Mouse (Mus musculus): Measurements from ENCODE around the gene Zar1. TPM values are rescaled to one million over a fixed set of nuclear protein-coding genes. Genes with fewer than 3 reads are reported as not detected.
A peak's percentile ranks its signal among the peaks of the same experiment; 100 is the strongest.
"Not testable (repeated sequence)": the region's sequence is repeated elsewhere in the genome, so short reads cannot be mapped to it uniquely, and the experiment has no call there.

Gene Zar1
- total and polyA plus RNA-seq, 3 experiments = not detected

DNA sequence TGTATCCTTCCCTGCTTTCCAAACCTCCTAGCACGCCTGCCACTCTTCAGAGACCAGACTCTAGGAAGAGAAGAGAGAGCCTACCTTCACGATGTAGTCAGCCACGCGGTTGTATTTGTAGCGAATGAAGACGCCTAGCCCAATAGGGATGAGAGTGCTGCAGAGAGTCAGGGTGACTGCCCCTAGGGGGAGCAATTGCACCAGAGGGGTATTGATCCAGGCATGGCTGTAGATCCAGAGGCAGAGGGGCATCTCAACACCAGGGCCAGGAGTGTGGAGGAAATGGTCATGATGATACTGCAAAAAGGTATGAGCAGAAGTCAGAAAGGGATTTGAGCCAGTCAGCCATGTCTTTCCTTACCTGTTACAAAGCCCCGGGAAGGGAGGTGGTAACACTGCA, 5.1 kb upstream of the Zar1 start:
- H3K27ac ChIP-seq (ENCODE audit: insufficient read depth, low read depth); H3K9me3 ChIP-seq (replicated peaks; ENCODE audit: low read length); H3K4me1 ChIP-seq (ENCODE audit: control insufficient read depth in 1 of 2, insufficient read depth in 2 of 2); H3K79me2 ChIP-seq (replicated peaks; ENCODE audit: control insufficient read depth, extremely low read depth, insufficient read depth, poor library complexity, severe bottlenecking); H3K4me3 ChIP-seq (replicated peaks in 1 of 3; ENCODE audit: low read depth in 2 of 3, low read length in 2 of 3, poor library complexity in 1 of 3); in situ Hi-C loops (cut with MboI; ENCODE audit: low pct_ligation_motif_present, low pct_unique_long_range_greater_than_20kb, low sequenced_read_pairs); dilution Hi-C loops (cut with MboI; ENCODE audit: extremely low pct_ligation_motif_present, extremely low pct_unique_long_range_greater_than_20kb, low sequenced_read_pairs); H3K27me3 ChIP-seq (replicated peaks); H3K36me3 ChIP-seq (replicated peaks in 1 of 2; ENCODE audit: control insufficient read depth in 1 of 2, insufficient read depth in 1 of 2, low read length in 1 of 2); H3K9ac ChIP-seq (ENCODE audit: insufficient read depth, low read depth); H3K4me2 ChIP-seq (ENCODE audit: insufficient read depth, low read depth, poor library complexity, severe bottlenecking): not testable (repeated sequence)
- peak; percentile 10; the same call in 1 of the 2 replicates for TF ChIP-seq RAD21 (IDR thresholded peaks at IDR 0.05; ENCODE audit: low read depth, low read length)
- TF ChIP-seq CTCF (conservative IDR thresholded peaks at IDR 0.05 in 1 of 2, IDR thresholded peaks at IDR 0.05 in 1 of 2; ENCODE audit: low read depth in 2 of 2, low read length in 2 of 2) = peak in 1 of 2 experiments; percentile 51; a peak in 2 of 4 replicates
- DNase-seq (ENCODE audit: extremely low read depth) = peak; percentile 2

DNA sequence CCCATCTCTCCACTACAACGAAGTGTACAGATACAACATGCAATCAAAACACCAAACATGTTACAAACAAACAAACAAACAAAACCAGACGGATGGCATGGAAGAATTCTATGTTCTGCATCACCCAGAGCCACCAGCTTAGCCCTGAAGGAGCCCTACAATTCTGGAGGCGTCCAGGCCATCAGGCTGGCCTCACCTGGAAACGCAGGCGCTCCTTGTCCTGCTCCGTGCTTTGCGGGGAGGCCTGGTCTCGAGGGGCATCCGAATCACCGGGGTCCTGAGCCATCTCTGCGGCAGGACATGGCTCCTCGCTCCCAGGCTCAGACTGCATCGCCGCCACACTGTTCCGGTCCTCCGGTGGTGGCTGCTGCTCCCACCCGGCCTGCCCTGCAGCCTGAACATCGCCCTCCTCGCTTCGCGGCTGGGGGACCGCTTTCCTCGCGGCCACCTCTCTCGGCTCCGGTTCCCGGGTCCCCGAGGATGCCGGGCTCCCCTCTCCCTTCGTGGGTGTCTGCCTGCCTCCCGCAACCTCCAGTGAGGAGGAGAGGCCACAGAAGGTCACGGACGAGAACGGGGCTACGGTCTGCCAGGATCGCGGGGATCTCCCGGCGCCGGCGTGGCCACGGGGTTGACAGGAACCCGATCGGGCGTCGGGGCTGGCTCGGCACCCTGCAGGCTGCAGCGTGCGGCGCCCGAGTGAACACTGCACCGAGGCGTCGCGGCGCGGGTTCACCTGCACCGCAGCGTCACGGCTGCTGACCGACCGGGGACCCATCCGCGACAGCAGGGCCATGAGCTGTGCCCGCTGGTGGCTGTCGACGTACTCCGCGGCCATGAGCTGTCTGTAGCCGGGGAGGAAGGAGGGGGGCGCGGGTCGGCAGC, 725 bp downstream of the Zar1 start:
- dilution Hi-C loops (cut with MboI; ENCODE audit: extremely low pct_ligation_motif_present, extremely low pct_unique_long_range_greater_than_20kb, low sequenced_read_pairs); in situ Hi-C loops (cut with MboI; ENCODE audit: low pct_ligation_motif_present, low pct_unique_long_range_greater_than_20kb, low sequenced_read_pairs); H3K9ac ChIP-seq (ENCODE audit: insufficient read depth, low read depth); DNase-seq (ENCODE audit: extremely low read depth); H3K9me3 ChIP-seq (replicated peaks; ENCODE audit: low read length); H3K79me2 ChIP-seq (replicated peaks; ENCODE audit: control insufficient read depth, extremely low read depth, insufficient read depth, poor library complexity, severe bottlenecking); H3K27me3 ChIP-seq (replicated peaks); H3K4me1 ChIP-seq (ENCODE audit: control insufficient read depth in 1 of 2, insufficient read depth in 2 of 2); H3K4me2 ChIP-seq (ENCODE audit: insufficient read depth, low read depth, poor library complexity, severe bottlenecking); H3K27ac ChIP-seq (ENCODE audit: insufficient read depth, low read depth); H3K4me3 ChIP-seq (replicated peaks in 1 of 3; ENCODE audit: low read depth in 2 of 3, low read length in 2 of 3, poor library complexity in 1 of 3); H3K36me3 ChIP-seq (replicated peaks in 1 of 2; ENCODE audit: control insufficient read depth in 1 of 2, insufficient read depth in 1 of 2, low read length in 1 of 2): not testable (repeated sequence)

DNA sequence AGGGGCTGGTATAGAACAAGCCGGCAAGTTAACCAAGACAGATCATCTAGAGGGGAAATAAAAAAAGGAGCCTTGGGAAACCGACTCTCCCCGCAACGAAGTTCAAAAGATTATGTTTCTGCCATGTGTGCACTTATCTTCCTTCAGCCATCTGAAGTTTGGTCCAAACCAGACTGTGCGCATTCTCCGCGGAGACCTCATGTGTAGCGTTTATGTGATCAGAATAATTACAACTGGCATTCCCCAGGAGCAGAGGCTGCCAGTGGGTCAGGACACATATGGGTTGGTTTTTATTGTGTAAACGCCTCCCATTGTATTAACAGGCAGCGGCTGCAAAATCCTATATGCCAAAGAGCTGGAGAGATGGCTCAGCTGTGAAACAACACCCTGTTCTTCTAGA, 1.5 kb downstream of the Zar1 start:
- H3K79me2 ChIP-seq (replicated peaks; ENCODE audit: control insufficient read depth, extremely low read depth, insufficient read depth, poor library complexity, severe bottlenecking); H3K36me3 ChIP-seq (replicated peaks in 1 of 2; ENCODE audit: control insufficient read depth in 1 of 2, insufficient read depth in 1 of 2, low read length in 1 of 2); H3K4me3 ChIP-seq (replicated peaks in 1 of 3; ENCODE audit: low read depth in 2 of 3, low read length in 2 of 3, poor library complexity in 1 of 3); H3K4me1 ChIP-seq (ENCODE audit: control insufficient read depth in 1 of 2, insufficient read depth in 2 of 2); H3K9ac ChIP-seq (ENCODE audit: insufficient read depth, low read depth); in situ Hi-C loops (cut with MboI; ENCODE audit: low pct_ligation_motif_present, low pct_unique_long_range_greater_than_20kb, low sequenced_read_pairs); H3K27me3 ChIP-seq (replicated peaks); DNase-seq (ENCODE audit: extremely low read depth); H3K9me3 ChIP-seq (replicated peaks; ENCODE audit: low read length); dilution Hi-C loops (cut with MboI; ENCODE audit: extremely low pct_ligation_motif_present, extremely low pct_unique_long_range_greater_than_20kb, low sequenced_read_pairs); H3K4me2 ChIP-seq (ENCODE audit: insufficient read depth, low read depth, poor library complexity, severe bottlenecking); H3K27ac ChIP-seq (ENCODE audit: insufficient read depth, low read depth): not testable (repeated sequence)

DNA sequence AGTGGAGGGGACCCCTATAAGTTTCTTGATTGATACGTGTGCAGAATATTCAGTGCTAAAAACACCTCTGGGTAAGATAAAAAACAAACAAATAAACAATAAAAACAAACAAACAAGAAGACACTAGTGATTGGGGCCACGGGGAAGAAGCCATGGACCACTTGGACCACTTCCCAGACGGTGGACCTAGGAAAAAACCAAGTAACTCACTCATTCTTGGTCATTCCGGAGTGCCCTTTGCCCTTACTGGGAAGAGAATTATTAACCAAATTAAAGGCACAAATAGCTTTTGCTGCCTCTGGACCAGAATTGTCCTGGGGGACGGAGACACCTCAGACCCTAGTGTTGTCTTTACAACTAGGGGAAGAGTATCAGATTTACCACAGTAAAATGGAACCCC, 15.4 kb downstream of the Zar1 start:
- Histone ChIP-seq H3K4me1 (ENCODE audit: control insufficient read depth in 1 of 2, insufficient read depth in 2 of 2) (no peaks in the 10 kb centered on the region), H3K79me2 (replicated peaks; ENCODE audit: control insufficient read depth, extremely low read depth, insufficient read depth, poor library complexity, severe bottlenecking) (no peaks in the 10 kb centered on the region), H3K4me2 (ENCODE audit: insufficient read depth, low read depth, poor library complexity, severe bottlenecking) (no peak overlapping the region), H3K4me3 (replicated peaks in 1 of 3; ENCODE audit: low read depth in 2 of 3, low read length in 2 of 3, poor library complexity in 1 of 3) (no peak overlapping the region), H3K9me3 (replicated peaks; ENCODE audit: low read length) (no peaks in the 10 kb centered on the region), H3K27me3 (replicated peaks) (no peaks in the 10 kb centered on the region), H3K27ac (ENCODE audit: insufficient read depth, low read depth) (no peak overlapping the region), H3K9ac (ENCODE audit: insufficient read depth, low read depth) (no peak overlapping the region), H3K36me3 (replicated peaks in 1 of 2; ENCODE audit: control insufficient read depth in 1 of 2, insufficient read depth in 1 of 2, low read length in 1 of 2) (no peaks in the 10 kb centered on the region)
- TF ChIP-seq HCFC1 (IDR thresholded peaks at IDR 0.05; ENCODE audit: low read depth, low read length) (no peak), NRF1 (IDR thresholded peaks at IDR 0.05; ENCODE audit: low read depth, low read length) (no peak), UBTF (IDR thresholded peaks at IDR 0.05; ENCODE audit: low read depth, low read length) (no peak)
- in situ Hi-C loops (cut with MboI; ENCODE audit: low pct_ligation_motif_present, low pct_unique_long_range_greater_than_20kb, low sequenced_read_pairs) = no loop called here
- DNase-seq (ENCODE audit: extremely low read depth) = no peak
- dilution Hi-C loops (cut with MboI; ENCODE audit: extremely low pct_ligation_motif_present, extremely low pct_unique_long_range_greater_than_20kb, low sequenced_read_pairs) = no loop called here

DNA sequence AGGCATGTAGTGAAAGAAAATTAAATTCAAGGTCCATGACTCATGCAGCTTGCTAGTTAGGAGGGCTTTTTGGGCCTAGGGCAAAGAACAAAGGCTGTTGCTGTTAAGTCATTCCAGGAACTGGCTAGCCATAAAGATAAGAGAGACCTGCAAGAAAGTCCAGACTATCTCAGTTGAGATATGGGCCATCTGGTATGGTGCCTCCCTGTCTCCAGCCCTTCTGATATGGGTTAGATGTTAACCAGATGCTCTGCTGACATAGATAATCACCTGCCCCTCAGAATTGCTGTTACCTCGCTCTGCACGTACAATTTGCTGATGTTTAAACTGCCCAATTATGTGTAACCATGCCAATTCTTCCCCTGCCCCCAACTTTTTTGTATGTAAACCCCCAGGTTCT, 17.9 kb downstream of the Zar1 start:
- in situ Hi-C loops (cut with MboI; ENCODE audit: low pct_ligation_motif_present, low pct_unique_long_range_greater_than_20kb, low sequenced_read_pairs); H3K9ac ChIP-seq (ENCODE audit: insufficient read depth, low read depth); dilution Hi-C loops (cut with MboI; ENCODE audit: extremely low pct_ligation_motif_present, extremely low pct_unique_long_range_greater_than_20kb, low sequenced_read_pairs); H3K9me3 ChIP-seq (replicated peaks; ENCODE audit: low read length); H3K4me3 ChIP-seq (replicated peaks in 1 of 3; ENCODE audit: low read depth in 2 of 3, low read length in 2 of 3, poor library complexity in 1 of 3); DNase-seq (ENCODE audit: extremely low read depth); H3K79me2 ChIP-seq (replicated peaks; ENCODE audit: control insufficient read depth, extremely low read depth, insufficient read depth, poor library complexity, severe bottlenecking); H3K4me2 ChIP-seq (ENCODE audit: insufficient read depth, low read depth, poor library complexity, severe bottlenecking); H3K36me3 ChIP-seq (replicated peaks in 1 of 2; ENCODE audit: control insufficient read depth in 1 of 2, insufficient read depth in 1 of 2, low read length in 1 of 2); H3K4me1 ChIP-seq (ENCODE audit: control insufficient read depth in 1 of 2, insufficient read depth in 2 of 2); H3K27me3 ChIP-seq (replicated peaks); H3K27ac ChIP-seq (ENCODE audit: insufficient read depth, low read depth): not testable (repeated sequence)
